Mouse (Mus musculus) small intestine, adult 2 months (tissue): Measurements from ENCODE around the gene Galnt11.

Experiments
- CTCF ChIP-seq: fragments of 200-500 bp; IDR thresholded peaks from 2 replicates; pipeline ENCODE4 v1.5.1; 2012; ENCODE audit warnings: low read depth, mild to moderate bottlenecking, control low read depth, inconsistent platforms, low read length, moderate library complexity, mixed read lengths; ENCODE audit not compliant: insufficient replicate concordance, insufficient read length; ENCODE audit errors: extremely low read depth
- POLR2A ChIP-seq: fragments of 200-500 bp; IDR thresholded peaks from 2 replicates; pipeline ENCODE4 v1.6.1; 2012; ENCODE audit warnings: low read depth, mild to moderate bottlenecking, control low read depth, inconsistent platforms, low read length, moderate library complexity

DNA sequence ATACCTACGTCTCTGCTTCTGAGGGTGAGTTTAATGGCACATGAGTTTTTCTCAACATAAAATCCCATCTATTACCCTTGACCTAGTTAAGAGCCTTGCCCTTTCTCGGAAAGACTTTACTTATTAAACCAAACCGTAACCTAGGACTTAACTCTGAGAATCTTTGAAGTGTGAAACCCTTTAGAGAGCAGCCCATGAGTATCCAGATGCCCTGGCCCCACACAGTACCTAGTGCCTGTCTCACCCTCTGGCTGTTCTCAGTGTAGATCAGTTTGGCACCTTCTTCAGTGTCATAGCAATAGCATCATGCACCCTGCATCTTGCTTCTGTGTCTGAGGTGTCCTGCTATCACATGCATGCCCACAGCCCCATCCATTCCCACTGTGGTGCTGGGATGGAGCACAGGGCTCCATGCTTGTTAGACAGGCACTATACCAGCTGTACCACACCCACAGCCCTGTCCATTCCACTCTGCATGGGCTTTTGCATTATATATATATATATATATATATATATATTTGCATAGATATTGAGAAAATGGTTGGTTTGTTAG, 41.7 kb upstream of the Galnt11 start:
- no peak for TF ChIP-seq CTCF
- no peak for TF ChIP-seq POLR2A
